Mouse (Mus musculus) right cerebral cortex, adult 2 months (tissue): ENCODE measurements around the gene Celf2.

ENCODE experiments used
- DNase-seq, 2 experiments: peaks; one replicate each; pipeline ENCODE4 v3.0.0; 2021 to 2022; ENCODE audit warnings: low spot score in 2 of 2

Gene Celf2

DNA sequence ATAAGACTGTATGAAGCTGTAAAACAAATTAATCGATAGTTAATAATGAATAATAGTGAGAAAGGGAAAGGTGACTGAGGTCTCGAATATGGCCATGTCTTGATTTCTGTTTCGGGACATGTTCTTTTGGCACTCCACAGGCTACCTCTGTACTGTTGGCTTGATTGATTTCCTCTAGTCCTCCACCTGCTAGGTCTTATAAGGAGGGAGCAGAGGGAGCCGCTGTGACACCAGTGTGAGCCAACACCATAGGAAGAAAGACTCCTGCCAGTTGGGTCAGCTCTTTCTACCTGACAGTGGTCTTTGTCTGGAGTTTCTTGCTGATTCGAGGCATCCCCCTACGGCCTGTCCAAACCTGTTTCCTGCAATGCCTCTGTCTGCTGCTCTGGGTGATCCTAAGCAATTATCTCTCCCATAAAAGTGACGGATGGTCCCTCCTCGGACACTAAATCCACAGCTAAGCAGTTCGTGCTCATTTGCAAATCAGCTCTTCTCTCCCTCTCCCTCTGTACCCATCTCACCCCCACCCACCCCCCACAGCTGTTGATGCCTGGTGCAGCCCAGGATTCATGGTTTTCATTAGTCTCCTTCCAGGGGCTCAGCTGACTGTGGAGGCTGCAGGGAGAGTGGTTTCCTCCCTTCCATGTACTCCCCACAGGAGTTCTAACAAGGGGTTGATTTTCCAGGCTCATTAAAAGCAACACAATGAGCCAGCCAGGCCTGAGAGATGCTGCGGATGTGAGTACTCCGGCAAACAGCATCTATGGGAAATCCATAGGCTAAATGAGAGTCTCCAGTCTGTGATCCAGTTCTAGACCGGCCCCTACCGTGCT, 1003.2 kb downstream of the Celf2 start:
- DNase-seq = no peak

DNA sequence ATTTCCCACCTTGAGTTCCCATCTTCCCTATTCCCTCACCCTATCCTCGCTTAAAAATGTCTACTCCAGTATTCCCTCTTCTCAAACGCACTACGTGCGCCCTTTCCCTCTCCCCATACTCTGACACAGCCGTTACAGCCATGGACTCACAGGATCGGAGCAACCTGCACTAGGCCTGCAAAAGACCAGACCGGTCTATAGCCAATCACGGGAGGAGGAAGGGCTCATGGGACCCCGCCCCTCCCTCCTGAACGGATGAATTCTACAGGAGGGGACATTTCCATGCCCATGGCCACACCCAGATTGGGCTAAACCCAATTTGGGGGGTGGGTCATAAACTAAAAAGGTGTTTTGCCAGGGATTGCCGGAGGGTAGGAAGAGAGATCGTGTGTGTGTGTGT, 1003.8 kb downstream of the Celf2 start:
- no peak for DNase-seq

DNA sequence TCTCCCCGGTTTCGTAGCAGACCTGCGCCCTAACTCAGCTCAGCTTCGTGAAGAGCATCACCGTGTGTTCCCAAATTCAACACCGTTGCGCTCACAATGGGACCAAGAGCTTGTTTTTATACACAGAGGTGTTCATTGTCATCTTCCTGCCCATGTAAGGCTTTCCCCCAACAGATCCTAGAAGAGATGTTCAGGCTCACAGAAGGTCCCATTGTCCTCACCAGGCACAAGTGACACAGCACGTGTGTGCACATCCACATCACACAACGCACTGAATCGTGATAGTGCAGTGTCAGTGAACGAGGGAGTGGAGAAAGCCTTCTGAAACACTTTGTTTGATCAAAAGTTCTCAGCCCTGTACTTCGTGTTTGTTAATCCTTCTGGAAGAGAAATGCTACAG, 1011.3 kb downstream of the Celf2 start:
- no peak for DNase-seq

DNA sequence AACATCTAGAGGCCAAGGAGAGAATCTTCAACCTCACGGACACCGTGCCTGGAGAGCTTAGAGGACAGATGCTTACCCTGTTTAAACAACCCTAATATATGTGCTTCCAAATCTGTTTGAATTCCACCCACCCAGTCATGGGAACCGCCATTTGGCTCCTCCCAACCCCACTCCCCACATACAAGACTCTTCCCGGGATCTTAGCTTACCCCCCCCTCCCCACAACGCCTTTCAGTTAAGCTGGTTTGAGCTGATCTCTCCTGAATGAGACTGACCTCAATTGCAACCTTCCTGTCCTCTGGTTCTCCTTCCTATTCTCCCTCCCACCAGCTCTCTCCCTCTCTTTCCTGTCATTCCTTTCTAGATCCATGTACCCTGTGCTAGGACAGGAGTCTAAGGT, 1011.7 kb downstream of the Celf2 start:
- DNase-seq = no peak

DNA sequence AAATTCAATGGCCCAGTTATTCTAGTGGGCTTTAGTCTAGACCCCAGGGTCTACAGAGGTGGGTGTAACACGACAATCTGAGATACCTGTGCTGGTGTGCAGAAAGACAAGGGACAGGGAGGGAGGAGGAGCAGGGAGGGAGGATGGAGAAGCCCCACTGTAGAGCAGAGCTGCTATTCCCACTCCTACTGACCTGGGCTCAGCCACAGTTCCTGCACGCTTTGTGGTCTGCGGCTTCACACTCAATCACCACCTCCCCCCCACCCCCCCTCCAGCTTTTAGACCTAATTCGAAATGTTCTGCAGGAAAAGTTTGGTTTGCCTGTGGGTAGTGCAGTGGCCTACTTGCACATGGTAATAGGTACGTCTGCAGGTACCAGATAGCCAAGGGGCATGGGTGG, 1015.5 kb downstream of the Celf2 start:
- no peak for DNase-seq

DNA sequence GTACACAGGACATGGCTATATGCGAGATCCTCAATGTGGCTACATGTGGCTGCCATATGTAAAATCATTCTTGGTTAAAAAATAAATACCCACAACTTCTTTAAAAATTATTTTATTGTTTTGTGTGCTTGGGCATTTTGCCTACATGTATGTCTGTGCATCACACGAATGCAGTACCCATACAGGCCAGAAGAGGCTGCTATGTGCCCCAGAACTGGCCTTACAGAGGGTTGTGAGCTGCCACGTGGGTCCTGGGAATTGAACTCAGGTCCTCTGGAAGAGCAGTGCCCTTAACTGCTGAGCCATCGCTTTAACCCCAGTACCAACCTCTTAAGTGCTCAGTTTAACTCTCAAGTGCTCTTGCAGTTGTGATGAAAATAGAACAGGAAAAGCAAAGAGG, 1018.5 kb downstream of the Celf2 start:
- DNase-seq = no peak

DNA sequence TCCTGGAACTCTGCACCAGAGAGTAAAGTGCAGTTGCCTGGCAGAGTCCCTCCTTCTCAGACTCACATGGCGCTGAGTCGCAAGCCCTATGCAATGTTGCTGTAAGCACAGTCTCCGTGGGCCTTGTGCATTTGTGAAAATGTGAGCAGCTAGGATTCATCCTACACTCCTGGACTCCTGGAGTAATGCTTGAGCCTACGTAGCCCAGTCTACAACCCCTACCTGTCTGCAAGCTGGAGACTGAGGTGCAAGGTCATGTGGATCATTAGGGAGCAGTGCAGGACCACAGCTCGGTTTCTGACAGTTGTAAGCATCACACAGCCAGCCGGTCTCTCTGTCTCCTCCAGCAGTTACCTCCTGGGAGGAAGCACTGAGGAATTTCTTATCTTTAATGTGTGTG, 1019.3 kb downstream of the Celf2 start:
- DNase-seq = no peak
